Mouse (Mus musculus) spleen, postnatal 14 days (tissue): ENCODE results near the gene Fam126b.
"Not testable (repeated sequence)": the region's sequence is repeated elsewhere in the genome, so short reads cannot be mapped to it uniquely, and the experiment has no call there.

Source experiments
- DNase-seq, 2 experiments: peaks; one replicate each; pipeline ENCODE4 v3.0.0; 2021 to 2022; ENCODE audit warnings: low spot score in 2 of 2

The Fam126b gene

DNA sequence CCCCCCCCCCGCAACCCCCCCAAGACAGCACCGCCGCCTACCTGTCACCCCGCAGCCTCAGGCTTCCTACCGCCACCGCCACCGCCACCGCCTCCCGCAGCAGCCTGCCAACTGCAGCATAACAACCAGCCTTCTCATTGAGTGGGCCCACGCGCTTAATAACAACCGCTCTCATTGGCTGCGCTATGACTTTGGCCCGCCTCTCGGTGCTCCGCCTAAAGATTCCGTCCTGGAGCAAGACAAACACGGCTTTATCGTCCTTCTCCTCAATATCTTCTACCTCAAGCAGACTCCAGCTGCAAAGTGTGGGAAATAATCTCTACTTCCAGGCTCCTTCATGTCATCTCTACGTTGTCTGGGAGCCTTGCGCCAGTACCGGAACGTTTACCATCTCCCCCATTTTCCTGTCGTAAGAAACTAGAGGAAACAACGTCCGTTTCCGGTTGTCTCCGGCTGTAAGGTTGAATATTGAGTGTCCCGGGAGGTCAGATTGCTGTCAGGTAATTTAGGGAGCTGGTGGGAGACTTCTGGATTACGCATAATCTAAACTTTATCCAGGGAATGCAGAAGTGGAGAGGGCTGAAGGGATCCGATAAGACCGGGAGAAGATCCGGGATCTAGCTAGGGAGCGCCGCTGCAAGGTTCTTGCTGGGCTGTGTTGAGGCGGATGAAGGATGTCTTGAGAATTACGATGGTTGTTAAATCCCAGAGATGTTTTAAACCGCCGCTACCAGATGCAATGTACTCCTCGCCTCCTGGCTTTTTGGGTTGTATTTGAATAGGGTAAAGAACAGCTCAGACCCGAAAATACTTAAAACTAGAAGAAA lies at the start of gene Fam126b, which contains the start of gene Ndufb3:
Fam126b (minus strand) TSS at position 153 of the 827 bp plus-strand sequence.
Ndufb3 (plus strand) TSS at position 214 of the 827 bp plus-strand sequence.
- DNase-seq = peak; percentile 76 to 84

- DNase-seq = not testable (repeated sequence)
Measured at GRCm38 (mm10) chr1:58628847-58629246, 42.7 kb upstream of the Fam126b start.

DNA sequence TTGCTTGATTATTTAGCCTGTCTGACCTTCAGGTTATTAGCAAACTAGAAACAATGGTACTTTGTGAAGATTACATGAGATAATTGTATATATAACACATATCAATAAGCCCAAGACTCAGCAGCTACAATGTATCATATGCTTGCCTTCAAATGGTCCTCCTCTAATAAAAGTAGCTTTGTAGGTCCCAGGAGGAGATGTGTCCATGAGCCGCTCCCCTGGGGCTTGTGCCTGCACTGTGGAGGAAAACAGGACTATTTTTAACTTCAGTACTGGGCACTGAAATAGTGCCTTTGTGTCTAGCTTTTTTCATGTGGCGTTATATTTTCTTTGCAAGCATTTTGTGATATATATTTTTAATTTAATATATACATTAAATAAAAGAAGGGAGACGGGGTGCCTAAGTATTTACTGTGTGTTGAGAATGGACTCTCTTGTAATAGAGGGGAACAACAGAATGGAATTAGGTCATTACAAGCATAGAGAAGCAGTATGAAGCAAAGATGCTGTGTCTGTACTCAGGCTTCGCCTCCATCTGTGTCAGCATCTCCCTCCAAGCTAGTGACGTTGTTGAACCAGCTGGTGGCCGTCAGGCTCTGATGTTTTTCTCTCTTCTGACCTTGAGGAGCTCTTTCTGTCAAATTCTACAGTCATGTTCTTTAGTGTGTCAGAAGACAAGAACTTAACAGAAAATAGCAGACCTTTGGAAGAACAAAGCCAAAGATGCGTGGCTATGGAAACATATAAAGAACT lies 36.0 kb upstream of the Fam126b start:
- no peak for DNase-seq

GRCm38 (mm10) chr1:58621251-58621650 lies 35.1 kb upstream of the Fam126b start:
- no peak for DNase-seq

- DNase-seq = no peak
Measured at GRCm38 (mm10) chr1:58618766-58619165, 32.6 kb upstream of the Fam126b start.

GRCm38 (mm10) chr1:58617978-58618668 lies 32.0 kb upstream of the Fam126b start:
- no peak for DNase-seq

DNA sequence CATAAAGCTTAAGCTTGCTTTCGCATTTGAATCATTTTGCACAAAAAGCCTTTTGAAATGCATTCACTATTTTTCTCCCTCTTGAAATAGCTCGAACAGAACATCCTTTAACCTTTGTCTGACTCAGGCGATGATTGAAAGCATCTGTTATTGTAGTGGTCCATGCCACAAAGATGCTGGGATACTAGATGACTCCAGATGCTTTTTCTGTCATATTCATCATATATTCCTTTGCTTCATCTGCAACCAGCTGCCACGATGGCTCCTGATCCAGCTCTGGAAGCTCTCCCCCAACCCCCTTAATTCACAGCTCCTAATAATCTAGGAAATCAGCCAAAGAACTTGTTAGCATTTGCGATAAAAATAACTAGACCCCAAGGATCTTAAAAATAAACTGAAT lies 31.0 kb upstream of the Fam126b start:
- no peak for DNase-seq

DNA sequence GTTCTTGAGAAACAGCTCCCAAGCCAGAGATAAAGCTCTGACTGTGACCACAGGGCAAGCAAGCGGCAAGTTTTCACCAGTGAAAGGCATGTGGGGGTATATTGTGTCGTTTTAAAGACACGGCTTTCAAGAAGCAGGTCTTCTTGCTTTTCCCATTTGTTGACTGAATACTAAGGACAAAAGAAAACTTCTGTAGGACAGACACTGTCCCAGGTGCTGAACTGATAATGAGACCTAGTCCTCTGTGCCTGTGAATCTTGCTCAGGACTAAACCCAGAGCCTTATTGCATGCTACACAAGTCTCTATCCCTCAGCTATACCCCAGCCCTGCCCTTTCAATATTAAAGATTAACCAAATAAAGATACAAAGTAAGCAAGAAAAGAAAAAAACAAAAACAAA lies 30.1 kb upstream of the Fam126b start:
- DNase-seq = no peak

- no peak for DNase-seq
Measured at GRCm38 (mm10) chr1:58615146-58615545, 29.0 kb upstream of the Fam126b start.

GRCm38 (mm10) chr1:58614424-58614823 lies 28.3 kb upstream of the Fam126b start:
- no peak for DNase-seq

DNA sequence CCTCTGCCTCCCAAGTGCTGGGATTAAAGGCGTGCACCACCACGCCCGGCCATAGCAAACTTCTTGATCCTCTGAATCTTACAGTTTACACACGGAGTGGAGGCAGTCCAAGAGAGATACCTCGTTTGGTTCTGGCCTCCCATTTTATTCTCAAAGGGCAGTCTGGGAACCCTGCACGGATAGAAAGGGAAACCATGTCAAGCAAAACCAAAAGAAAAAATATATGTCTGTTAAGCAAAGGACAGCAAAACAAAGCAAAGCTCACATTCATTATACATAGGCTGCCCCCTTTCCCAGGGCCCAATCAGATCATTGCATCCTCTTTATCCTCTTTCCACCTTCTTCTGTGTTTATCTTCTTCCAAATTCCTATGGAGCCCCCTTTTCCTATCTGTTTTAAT lies 27.7 kb upstream of the Fam126b start:
- DNase-seq = peak in 1 of 2 experiments; percentile 14

DNA sequence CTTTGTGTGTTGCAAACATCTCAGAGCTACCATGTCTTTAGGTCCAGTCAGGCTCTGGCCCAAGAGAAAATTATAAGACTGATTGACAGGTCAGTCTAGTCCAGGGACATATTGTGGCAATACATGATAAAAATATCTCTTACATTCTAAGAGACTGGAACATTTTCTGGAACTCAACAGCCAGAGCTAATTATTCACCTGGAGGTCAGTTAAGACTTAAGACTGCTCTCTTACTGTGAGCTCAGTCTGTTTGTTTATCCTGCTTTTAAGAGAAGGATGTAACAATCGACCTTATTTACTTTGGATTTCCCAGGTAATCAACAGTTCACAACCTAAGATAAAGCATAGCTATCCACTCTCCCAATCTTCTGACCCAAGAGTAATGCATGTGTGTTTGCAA lies 24.5 kb upstream of the Fam126b start:
- no peak for DNase-seq

GRCm38 (mm10) chr1:58610166-58610565 lies 24.0 kb upstream of the Fam126b start:
- DNase-seq = no peak

DNA sequence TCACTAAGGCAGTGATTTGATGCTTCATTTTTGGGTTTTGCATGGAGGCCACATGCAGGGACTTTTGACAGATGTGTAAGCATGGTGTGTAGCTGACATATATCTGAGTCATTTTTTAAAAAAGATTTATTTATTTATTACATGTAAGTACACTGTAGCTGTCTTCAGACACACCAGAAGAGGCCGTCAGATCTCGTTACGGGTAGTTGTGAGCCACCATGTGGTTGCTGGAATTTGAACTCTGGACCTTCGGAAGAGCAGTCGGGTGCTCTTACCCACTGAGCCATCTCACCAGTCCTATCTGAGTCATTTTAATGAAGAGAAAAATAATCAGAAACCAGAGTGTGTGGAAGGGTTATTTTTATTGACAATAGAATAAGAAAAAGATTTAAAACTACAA lies 23.5 kb upstream of the Fam126b start:
- not testable (repeated sequence) for DNase-seq

- no peak for DNase-seq
Measured at GRCm38 (mm10) chr1:58603738-58604137, 17.6 kb upstream of the Fam126b start.

DNA sequence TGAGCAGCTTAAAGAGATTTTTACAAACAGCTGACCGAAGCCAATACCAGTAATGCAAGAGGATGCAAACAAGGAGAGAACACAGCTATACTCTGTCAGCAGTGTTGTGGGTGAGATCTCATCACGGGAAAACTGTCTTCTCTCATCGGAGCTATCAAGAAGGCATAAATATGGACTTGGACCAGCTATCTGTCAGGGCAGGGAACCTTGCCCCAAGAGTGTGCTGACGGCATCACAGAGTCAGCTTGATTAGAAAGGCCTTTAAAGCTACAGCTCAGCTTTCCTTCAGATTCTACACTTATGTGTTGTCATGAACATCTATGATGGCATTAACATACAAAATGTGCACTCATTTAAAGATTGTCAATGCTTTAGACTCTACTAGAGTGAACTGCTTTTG lies 16.6 kb upstream of the Fam126b start:
- DNase-seq = no peak

- no peak for DNase-seq
Measured at GRCm38 (mm10) chr1:58587491-58587890, 1.4 kb upstream of the Fam126b start.

GRCm38 (mm10) chr1:58585373-58586170 lies 551 bp downstream of the Fam126b start:
- DNase-seq = peak in 1 of 2 experiments; percentile 9

- no peak for DNase-seq
Measured at GRCm38 (mm10) chr1:58584271-58584670, 1.9 kb downstream of the Fam126b start.

- no peak for DNase-seq
Measured at GRCm38 (mm10) chr1:58582611-58583010, 3.5 kb downstream of the Fam126b start.

DNA sequence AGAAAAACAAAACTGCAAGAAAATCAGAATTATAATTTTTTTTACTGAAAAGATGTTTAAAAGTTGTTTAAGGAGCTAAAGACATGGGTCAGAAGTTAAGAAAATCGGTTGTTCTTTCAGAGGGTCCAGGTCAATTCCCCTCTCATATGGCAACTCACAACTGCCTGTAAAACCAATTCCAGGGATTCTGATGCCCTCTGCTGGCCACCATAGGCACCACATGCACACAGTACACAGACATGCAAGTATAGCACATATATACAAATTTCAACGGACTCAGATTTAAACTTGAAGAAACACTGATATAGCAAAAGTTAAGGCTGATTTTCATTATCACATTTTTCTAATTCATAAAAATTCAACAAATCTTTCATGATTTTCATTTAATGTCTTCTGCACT lies 6.9 kb downstream of the Fam126b start:
- DNase-seq = peak in 1 of 2 experiments; percentile 38
